Mouse (Mus musculus): ENCODE results near the gene Gm17175.
"Not testable (repeated sequence)": the region's sequence is repeated elsewhere in the genome, so short reads cannot be mapped to it uniquely, and the experiment has no call there.

- TF ChIP-seq CTCF (conservative IDR thresholded peaks at IDR 0.05; ENCODE audit: insufficient read depth, insufficient read length, low read depth, low read length); POLR2A (IDR thresholded peaks at IDR 0.05; ENCODE audit: low read depth, low read length): not testable (repeated sequence)
These were observed at the start of gene Gm17175 for GRCm38 (mm10) chr14:51573963-51574362.

Data from kidney, adult 2 months (tissue).